Mouse (Mus musculus): ENCODE data around the gene Cdkal1. TPM values are rescaled to one million over a fixed set of nuclear protein-coding genes. Genes with fewer than 3 reads are reported as not detected.
A peak's percentile ranks its signal among the peaks of the same experiment; 100 is the strongest.

Cdkal1 gene
- total and polyA plus RNA-seq, 3 experiments, result 3.9 to 30.3 (median 29.9) TPM

- Histone ChIP-seq H3K27me3 (ENCODE audit: control insufficient read depth, insufficient read depth, low read length) (no peaks in the 10 kb centered on the region), H3K9ac (ENCODE audit: low read depth, low read length) (no peak overlapping the region), H3K79me2 (replicated peaks; ENCODE audit: control insufficient read depth, insufficient read depth, low read length) (no peaks in the 10 kb centered on the region; the same call in 1 of the 2 replicates), H3K36me3 (ENCODE audit: control insufficient read depth, insufficient read depth, low read length) (peaks cover 2% of the 10 kb centered on the region; the same call in 1 of the 2 replicates), H3K4me3 (no peak overlapping the region), H3K27ac (no peak overlapping the region), H3K4me1 (ENCODE audit: control insufficient read depth, insufficient read depth, low read length) (peaks cover 1% of the 10 kb centered on the region; the same call in 1 of the 2 replicates)
- intact Hi-C loops (cut with DNase I), result no loop called here
- DNase-seq, result no peak
- WGBS, result 94% methylated on average over 3 of the region's 3 CpGs
- TF ChIP-seq EP300 (IDR thresholded peaks at IDR 0.05; ENCODE audit: insufficient read depth, low read depth, low read length), result no peak
- no peak for TF ChIP-seq CTCF (IDR thresholded peaks at IDR 0.05)
- no peak for TF ChIP-seq POLR2A (IDR thresholded peaks at IDR 0.05; ENCODE audit: insufficient read depth, low read depth, low read length)
These were observed 108.2 kb downstream of the Cdkal1 start for GRCm38 (mm10) chr13:29747347-29747647.

GRCm38 (mm10) chr13:29746501-29747346 lies 108.8 kb downstream of the Cdkal1 start:
- WGBS, result 74% methylated on average over 9 of the region's 9 CpGs
- Histone ChIP-seq H3K27ac (no peak overlapping the region), H3K4me1 (ENCODE audit: control insufficient read depth, insufficient read depth, low read length) (peaks cover 1% of the 10 kb centered on the region; the same call in 1 of the 2 replicates), H3K4me3 (no peak overlapping the region), H3K27me3 (ENCODE audit: control insufficient read depth, insufficient read depth, low read length) (no peaks in the 10 kb centered on the region), H3K79me2 (replicated peaks; ENCODE audit: control insufficient read depth, insufficient read depth, low read length) (no peaks in the 10 kb centered on the region; the same call in 1 of the 2 replicates), H3K36me3 (ENCODE audit: control insufficient read depth, insufficient read depth, low read length) (peaks cover 2% of the 10 kb centered on the region; the same call in 1 of the 2 replicates), H3K9ac (ENCODE audit: low read depth, low read length) (no peak overlapping the region)
- intact Hi-C loops (cut with DNase I), result no loop called here
- DNase-seq, result no peak
- no peak for TF ChIP-seq CTCF (IDR thresholded peaks at IDR 0.05)
- no peak for TF ChIP-seq POLR2A (IDR thresholded peaks at IDR 0.05; ENCODE audit: insufficient read depth, low read depth, low read length)
- no peak for TF ChIP-seq EP300 (IDR thresholded peaks at IDR 0.05; ENCODE audit: insufficient read depth, low read depth, low read length)

- no peak overlapping the region for H3K27ac ChIP-seq
- no peaks in the 10 kb centered on the region for H3K27me3 ChIP-seq (ENCODE audit: control insufficient read depth, insufficient read depth, low read length)
- peaks cover 1% of the 10 kb centered on the region; the same call in 1 of the 2 replicates for H3K4me1 ChIP-seq (ENCODE audit: control insufficient read depth, insufficient read depth, low read length)
- TF ChIP-seq CTCF (IDR thresholded peaks at IDR 0.05) (no peak), POLR2A (IDR thresholded peaks at IDR 0.05; ENCODE audit: insufficient read depth, low read depth, low read length) (no peak), EP300 (IDR thresholded peaks at IDR 0.05; ENCODE audit: insufficient read depth, low read depth, low read length) (no peak)
- peaks cover 2% of the 10 kb centered on the region; the same call in 1 of the 2 replicates for H3K36me3 ChIP-seq (ENCODE audit: control insufficient read depth, insufficient read depth, low read length)
- intact Hi-C loops (cut with DNase I), result no loop called here
- H3K9ac ChIP-seq (ENCODE audit: low read depth, low read length), result no peak overlapping the region
- 64% methylated on average over 2 of the region's 2 CpGs for whole genome bisulfite sequencing
- no peak for DNase-seq
- H3K79me2 ChIP-seq (replicated peaks; ENCODE audit: control insufficient read depth, insufficient read depth, low read length), result no peaks in the 10 kb centered on the region; the same call in 1 of the 2 replicates
- H3K4me3 ChIP-seq, result no peak overlapping the region
These were observed 110.4 kb downstream of the Cdkal1 start for GRCm38 (mm10) chr13:29745073-29745472.

- DNase-seq, result no peak
- H3K4me3 ChIP-seq, result no peak overlapping the region
- WGBS, result 72% methylated on average over 3 of the region's 3 CpGs
- H3K27me3 ChIP-seq (ENCODE audit: control insufficient read depth, insufficient read depth, low read length), result no peaks in the 10 kb centered on the region
- no peak overlapping the region for H3K9ac ChIP-seq (ENCODE audit: low read depth, low read length)
- intact Hi-C loops (cut with DNase I), result no loop called here
- no peak for TF ChIP-seq EP300 (IDR thresholded peaks at IDR 0.05; ENCODE audit: insufficient read depth, low read depth, low read length)
- peak; percentile 37 for TF ChIP-seq CTCF (IDR thresholded peaks at IDR 0.05)
- TF ChIP-seq POLR2A (IDR thresholded peaks at IDR 0.05; ENCODE audit: insufficient read depth, low read depth, low read length), result no peak
- H3K27ac ChIP-seq, result no peak overlapping the region
- peaks cover 1% of the 10 kb centered on the region; the same call in 1 of the 2 replicates for H3K4me1 ChIP-seq (ENCODE audit: control insufficient read depth, insufficient read depth, low read length)
- H3K36me3 ChIP-seq (ENCODE audit: control insufficient read depth, insufficient read depth, low read length), result peaks cover 2% of the 10 kb centered on the region; the same call in 1 of the 2 replicates
- H3K79me2 ChIP-seq (replicated peaks; ENCODE audit: control insufficient read depth, insufficient read depth, low read length), result no peaks in the 10 kb centered on the region; the same call in 1 of the 2 replicates
These were observed 111.3 kb downstream of the Cdkal1 start for GRCm38 (mm10) chr13:29744188-29744587.

GRCm38 (mm10) chr13:29743761-29744160 lies 111.7 kb downstream of the Cdkal1 start:
- WGBS, result 57% methylated on average over 4 of the region's 4 CpGs
- TF ChIP-seq POLR2A (IDR thresholded peaks at IDR 0.05; ENCODE audit: insufficient read depth, low read depth, low read length) (no peak), CTCF (IDR thresholded peaks at IDR 0.05) (no peak), EP300 (IDR thresholded peaks at IDR 0.05; ENCODE audit: insufficient read depth, low read depth, low read length) (no peak)
- no peaks in the 10 kb centered on the region for H3K79me2 ChIP-seq (replicated peaks; ENCODE audit: control insufficient read depth, insufficient read depth, low read length)
- H3K9ac ChIP-seq (ENCODE audit: low read depth, low read length), result no peak overlapping the region
- H3K4me3 ChIP-seq, result no peak overlapping the region
- DNase-seq, result no peak
- H3K36me3 ChIP-seq (ENCODE audit: control insufficient read depth, insufficient read depth, low read length), result peaks cover 2% of the 10 kb centered on the region; the same call in 1 of the 2 replicates
- no peak overlapping the region for H3K27ac ChIP-seq
- intact Hi-C loops (cut with DNase I), result no loop called here
- peaks cover 1% of the 10 kb centered on the region; the same call in 1 of the 2 replicates for H3K4me1 ChIP-seq (ENCODE audit: control insufficient read depth, insufficient read depth, low read length)
- H3K27me3 ChIP-seq (ENCODE audit: control insufficient read depth, insufficient read depth, low read length), result no peaks in the 10 kb centered on the region
